Mouse (Mus musculus) adrenal gland, adult (tissue): ENCODE measurements around the gene E030018B13Rik.
A peak's percentile ranks its signal among the peaks of the same experiment; 100 is the strongest.

Experiments used
- DNase-seq, 2 experiments: peaks; one replicate each; pipeline ENCODE4 v3.0.0; 2022 to 2023; ENCODE audit warnings: low spot score in 1 of 2; ENCODE audit not compliant: inconsistent age in 2 of 2

Gene E030018B13Rik

DNA sequence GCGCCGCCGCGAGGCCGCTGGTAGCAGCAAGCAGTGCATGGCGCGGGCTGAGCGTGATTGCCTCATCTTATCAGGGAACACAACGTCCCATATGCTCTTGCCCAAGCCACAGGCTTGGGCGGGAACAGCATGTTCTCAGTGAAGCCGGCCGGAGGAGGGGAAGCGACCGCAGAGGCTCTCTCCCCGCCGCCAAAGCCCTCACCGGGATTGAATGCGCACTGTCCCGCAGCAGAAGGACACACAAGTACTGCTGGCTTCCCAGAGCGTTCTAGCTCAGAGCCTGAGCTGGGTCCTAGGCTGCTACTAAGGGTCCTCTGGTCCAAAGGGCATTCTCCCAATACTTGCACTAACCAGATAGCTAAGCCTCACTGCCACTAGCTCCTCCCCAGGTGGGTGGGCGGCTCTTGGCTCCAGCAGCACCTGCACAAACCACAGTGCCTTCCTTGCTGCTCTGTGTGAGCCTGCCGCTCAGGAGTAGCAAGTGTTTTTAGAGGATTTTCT, 19.6 kb upstream of the E030018B13Rik start:
- peak; percentile 97 for DNase-seq

DNA sequence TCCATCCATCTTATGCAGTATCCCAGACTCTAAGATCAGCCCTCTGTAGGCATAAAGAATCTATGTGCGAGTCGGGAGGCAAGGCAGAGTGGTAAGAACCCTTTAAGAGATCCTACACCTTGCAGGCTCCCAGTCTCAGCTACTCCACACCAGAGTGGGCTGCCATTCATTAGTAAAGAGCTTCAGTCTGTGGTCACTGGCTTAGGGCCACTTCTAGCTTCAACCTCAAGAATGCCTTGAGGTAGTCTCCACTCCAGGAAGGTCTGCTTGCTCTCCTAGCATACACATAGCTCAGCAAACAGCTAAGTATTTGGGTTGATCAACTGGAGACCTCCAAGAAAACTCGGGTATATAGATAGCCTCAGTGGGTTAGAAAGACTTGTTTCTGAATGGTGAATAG, 19.0 kb upstream of the E030018B13Rik start:
- DNase-seq, result no peak

DNA sequence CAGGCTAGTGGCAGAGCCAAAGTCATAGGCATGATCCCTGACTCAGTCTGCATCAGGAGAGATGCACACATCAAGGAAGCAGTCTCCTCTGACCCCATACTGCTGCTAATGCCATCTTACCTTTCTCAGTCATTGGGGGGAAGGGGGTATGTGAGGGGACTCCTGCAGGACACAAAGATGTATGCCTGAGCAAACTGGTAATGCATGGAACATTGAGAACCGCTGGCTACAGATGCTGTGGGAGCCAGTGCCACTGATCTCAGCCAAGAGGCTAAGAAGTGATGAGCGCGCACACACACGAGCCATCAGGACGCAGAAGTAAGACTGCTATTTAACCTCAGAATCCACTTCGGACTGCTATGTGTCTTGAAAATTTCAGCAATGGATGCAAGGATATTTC, 18.5 kb upstream of the E030018B13Rik start:
- peak in 1 of 2 experiments; percentile 15 for DNase-seq

DNA sequence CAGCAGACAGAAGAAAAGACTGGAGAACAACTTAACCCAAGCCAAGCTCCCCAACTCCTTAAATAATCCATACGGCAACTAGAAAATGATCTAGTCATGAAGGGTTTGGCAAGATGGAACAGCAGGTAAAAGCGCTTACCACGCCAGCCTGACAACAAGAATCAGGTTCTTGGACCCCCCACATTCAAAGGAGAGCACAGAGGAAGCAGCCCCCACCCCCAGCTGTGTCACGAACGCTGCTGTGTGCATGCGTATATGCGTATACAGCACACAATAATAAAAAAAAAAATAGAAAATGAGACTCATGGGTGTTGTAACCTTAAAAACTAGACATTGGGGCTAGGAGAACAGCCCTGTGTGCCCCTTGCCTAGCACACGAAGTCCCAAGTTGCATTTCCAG, 16.7 kb upstream of the E030018B13Rik start:
- no peak for DNase-seq

DNA sequence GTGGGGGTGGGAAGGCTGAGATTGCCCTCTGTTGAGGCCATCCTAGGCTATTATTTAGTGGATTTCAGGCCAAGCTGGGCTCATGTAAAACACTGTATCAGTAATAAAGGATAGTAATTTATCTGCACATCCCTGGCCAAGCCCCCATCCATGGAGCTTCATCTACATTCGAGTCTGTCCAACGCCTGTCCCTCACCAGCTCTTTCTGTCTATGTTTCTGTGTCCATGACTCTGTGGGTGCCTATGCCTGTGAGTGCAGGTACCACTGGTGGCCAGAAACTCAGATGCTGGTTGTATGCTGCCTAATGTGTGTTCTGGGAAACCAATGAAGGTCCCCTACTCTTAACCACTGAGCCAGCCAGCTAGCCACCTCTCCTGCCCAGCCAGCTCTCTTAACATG, 16.2 kb upstream of the E030018B13Rik start:
- DNase-seq, result no peak

DNA sequence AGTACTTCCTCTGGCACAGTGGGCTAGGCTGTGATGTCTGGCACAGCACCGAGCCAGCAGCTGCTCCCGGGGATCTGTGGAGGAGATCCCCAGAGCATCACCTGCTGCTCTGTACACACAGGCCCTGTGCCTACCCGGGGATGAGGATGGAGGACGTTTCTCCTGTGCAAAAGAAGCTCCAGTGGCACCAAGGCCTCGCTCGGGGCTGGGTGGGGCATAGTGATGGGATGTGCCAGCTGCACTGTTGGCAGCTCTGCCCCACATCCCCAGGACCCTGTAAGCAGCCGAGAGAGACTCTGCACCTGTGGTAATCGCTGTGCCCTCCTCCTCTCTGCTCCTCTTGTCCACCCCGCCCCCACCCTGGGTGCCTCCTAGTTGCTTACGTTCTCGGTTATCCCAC, 15.3 kb upstream of the E030018B13Rik start:
- DNase-seq, result no peak

DNA sequence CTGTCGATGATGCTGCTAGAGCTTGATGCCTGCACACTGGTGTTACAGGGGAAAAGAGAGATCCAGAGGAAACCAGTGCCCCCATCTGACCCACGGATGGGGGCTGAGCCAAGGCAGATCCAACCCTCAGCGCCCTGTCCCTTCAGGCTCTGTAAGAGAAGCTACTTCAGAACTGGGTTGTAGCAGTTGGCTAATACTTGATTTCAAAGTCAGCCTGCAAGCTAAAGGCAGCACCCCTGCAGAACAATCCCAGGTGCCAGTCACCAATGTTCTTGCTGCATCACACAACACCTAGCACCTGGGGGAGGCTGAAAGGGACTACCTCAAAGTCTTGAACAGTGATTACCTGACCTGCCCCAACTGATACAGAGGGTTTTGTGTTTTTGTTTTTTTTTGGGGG, 14.7 kb upstream of the E030018B13Rik start:
- no peak for DNase-seq

DNA sequence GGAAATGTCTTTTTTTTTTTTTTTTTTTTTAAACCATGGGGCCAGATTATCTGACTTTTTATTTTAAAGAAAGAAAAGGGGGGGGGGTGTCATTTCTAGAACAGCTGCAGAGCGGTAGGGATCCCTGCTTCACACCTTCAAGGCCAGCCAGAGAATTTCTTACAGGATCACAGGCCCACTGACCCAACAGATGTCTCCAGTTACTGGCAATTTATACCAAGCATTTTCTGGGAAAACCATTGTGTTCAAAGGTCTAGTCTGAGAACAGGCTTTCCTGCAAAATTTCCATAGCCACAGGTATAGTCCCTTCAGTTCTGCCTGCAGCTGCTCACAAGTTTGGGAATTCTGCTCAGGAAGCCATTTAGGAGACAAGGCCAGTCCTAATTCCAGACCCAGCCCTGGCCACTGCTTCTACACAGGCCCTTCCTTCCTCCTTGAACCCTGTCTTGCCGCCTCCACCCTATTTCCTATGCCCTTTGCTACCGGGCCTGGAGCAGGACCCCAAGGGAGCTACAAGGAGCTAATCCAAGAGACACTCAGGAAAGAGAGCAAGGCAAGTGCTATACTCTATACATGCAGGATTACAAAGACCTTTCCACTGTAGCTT, 13.9 kb upstream of the E030018B13Rik start:
- peak in 1 of 2 experiments; percentile 67 for DNase-seq

DNA sequence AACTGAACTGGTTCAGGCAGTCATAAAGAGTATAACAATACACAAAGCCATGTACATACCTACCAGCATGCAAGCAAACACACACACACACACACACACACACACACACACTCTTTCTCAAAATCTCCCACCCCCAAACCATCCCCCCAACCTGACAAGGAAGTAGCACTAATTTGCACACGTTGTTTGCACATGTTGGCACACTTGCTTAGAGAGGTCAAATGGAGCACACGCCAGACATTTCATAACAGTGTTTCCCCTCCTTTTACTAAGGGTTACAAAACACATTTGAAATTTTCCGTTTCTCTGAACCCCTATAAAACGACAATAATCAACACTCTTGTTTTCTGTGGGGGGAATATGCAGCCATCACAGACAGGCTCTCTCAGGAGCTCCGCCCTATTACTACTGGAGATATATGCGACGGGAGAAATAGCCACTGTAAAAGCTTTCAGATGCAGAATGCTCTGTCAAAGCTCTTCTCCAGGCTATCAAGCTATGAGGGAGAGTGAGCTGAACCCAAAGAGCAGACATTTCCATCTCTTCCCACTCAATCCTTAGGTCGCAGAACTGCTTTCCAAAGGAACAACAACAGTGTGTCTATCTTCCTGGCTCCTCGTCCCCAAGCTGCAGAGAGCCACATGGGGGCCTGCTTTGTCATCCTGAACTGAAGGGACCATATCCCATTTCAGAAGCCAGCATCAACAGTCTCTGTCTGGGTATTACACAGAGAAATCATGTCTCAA, 12.8 kb upstream of the E030018B13Rik start:
- no peak for DNase-seq

DNA sequence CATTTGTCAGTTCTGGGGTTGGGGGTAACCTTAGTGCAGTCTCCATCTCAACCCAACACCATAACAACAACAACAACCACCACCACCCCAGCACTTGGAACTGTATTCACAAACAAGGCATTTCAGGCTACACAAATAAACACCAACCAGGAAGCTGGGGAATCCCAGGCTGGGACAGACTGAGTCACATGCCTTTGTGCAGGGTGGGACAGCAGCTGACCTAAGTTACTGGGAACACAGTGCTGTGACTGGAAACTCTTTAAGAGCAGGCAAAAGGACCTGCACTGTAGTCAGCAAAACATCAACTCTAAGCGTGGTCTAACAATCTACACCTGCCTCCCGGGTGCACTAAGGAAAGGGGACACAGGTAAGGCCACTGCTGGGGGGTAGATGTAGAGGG, 11.5 kb upstream of the E030018B13Rik start:
- DNase-seq, result peak in 1 of 2 experiments; percentile 71

DNA sequence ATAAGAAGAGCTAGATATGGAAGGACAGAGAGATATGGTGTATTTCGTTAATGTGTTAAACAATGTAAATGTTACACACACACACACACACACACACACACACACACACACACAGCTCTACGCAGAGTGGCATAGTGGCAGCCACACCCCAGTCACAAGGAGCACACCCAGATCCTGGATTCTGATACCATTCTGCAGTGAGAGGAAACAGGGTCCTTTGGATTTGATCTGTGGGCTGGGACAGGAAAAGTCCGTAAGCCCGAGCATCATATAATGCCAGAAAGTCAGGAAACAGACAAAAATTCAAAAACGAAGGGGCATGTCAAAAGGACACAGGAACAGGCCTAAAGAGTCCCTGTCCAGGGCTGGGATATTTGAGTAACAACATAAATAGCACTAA, 11.0 kb upstream of the E030018B13Rik start:
- peak in 1 of 2 experiments; percentile 66 for DNase-seq

DNA sequence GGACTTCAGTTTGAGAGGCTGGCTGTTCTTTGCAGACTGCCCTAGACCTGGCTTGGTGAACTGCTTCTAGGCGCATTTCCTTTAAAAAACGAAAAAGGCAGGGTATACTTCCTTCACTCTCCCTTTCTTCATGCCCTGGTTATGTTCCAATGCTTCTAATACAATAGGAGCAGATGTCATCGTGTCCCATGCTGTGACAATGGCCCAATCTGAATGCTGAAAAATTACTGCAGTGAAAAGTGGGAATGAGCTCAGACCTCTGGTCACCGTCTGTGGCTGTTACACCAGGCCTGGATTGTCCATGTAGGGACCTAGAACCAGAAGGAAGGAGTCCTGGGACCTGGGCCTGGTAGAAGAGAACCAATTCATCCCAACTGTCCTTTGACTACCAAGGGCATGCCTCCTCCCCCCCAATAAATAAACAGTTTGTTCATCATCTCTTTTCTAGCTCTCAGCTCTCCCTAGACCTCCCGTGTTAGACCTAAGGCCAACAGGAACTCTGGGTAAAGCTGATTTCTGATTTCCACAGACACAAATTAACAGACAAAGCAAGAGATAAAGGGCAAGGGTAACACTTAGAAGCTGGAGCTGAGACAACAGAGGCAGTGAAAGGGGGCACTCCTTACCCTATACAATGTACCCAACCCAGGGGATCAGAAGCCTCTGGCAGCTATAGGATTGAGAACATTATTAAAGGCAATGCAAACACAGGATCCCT, 8.7 kb upstream of the E030018B13Rik start:
- DNase-seq, result peak in 1 of 2 experiments; percentile 57

DNA sequence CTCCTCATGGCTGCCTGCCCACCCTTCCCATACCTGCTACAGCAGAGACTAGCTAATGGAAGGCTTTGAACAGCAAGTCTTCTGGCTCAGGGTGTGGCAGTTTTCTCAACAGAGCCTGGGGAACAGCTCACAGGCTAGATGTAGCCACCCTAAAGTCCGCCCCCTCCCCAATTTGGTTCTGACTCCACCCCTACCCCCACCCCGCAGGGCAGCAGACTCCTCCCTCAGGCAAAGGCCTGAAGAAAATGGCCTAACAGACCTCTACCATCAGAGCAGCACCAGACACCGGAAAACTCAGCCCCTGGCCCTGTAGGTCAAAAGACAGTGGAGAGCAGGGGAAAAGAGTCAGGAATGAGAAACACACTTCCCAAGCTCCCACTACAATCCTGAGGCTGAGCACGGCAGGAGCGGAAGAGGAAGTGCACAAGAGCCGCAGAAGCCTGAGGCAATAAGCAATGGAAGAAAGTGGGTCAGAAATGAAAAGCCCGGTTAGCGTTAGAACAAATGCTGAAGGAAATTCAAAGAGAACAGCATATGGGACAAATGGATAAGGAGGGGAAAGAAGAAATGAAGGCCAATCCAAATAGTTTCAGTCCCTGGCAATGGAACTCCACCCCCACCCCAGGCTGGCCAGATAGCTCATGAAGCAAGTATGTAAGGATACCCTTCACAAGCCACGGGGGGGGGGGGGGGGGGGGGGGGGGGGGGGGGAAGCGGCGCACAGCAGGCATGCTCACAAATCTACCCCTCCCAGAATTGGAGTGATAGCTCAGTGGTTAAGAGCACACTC, 8.0 kb upstream of the E030018B13Rik start:
- DNase-seq, result peak in 1 of 2 experiments; percentile 62

DNA sequence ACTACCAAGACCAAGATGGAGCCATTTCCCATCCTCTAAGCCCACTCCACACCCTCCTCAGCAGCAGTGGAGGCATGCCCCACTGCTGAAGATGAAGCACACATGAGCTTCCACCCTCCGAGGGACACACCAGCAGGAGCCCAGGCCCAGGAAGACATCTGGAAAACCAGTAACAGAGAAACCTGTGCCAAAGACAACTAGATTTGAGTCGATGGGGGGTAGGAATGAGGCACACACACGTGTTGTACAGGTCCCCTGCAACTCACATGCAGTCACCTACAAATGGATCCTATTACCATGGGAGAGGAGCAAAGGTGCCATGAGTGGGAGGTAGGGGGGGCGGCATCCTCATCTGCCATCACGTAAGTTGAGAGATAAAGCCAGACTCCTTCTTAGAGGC, 6.4 kb upstream of the E030018B13Rik start:
- DNase-seq, result peak in 1 of 2 experiments; percentile 53

DNA sequence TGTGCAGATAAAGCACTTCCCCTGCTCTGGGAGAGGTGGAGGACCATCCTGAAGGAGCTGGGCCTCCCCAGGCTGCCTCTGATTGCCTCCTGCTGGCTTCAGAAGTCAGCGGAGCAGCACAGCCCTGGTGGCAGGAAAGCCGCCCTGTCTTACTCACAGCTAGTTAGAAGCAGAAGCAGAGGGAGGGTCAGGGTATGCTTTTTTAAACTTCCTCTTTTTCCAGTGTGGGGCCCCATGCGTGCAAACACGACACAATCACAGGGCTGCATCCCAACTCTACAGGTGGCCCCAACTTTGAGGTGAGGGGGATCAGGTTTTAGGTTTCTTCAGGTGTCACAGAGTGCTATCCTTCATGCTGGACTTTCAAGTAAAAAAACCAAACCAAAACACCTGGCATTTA, 5.7 kb upstream of the E030018B13Rik start:
- DNase-seq, result peak in 1 of 2 experiments; percentile 86

DNA sequence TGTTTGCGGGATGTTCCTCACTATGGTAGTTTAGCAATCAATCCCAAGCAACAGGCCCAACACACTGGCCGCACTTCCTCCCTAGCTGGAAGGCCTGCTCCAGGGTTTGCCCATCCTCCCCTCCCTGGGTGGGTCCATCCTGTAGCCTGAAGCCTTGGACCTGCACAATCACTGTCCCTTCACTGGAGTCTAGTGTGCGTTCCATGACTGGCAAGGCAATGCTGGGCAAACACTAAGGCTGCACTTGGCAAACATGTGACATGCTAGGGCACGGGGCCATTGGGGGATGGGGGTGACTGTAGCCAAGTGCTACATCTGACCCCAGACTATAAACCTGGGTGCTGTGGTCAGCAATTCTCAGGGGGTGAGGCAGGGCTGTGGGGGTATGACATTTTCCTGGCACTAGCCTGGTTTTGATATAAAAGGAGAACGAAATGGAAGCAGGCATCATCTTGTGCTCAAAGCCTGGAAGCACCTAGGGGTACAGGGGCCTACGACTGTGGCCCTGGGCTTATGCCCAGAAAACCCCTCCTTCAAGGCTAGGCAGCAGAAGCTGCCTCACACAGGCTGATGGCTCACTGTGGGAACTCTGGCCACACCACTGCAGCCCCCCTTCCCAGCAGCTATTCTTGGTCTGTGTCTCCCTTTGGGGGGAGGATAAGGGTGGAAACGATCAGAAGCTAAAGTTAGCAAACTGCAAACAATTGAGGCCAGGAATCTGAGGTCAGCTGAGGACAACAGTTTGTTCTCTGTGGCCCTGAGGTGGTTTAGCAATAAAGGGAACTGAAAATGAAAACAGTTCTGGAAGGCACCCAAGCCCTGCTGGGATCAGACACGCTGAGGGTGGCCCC, 5.0 kb upstream of the E030018B13Rik start:
- peak; percentile 81 to 96 for DNase-seq

DNA sequence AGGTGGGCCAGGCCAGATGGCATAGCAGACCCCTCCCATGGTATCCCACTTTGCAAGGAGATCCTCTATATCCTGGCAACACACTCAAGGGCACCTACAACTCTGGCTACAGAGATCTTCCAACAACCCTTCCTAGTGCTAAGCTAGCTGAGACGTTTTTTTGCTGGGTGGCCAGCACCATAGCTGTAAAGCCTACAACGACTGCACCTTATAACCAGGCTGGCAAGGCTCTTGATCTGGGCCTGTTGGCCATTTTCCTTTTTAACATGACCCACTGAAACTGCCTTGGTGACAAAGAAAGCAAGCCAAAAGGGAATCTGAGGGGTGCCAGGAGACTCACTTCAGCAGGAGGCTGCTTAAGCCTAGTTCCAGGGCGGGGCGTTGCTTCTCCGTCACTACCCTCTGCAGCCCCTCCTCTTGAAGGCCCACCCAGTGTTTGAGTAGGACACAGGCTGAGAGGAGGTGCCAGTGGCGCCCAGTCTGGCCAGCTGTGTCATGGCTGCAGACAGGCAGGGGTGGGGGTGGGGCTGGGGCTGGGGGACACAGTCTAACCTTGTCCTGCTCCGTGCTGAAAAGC, 4.3 kb upstream of the E030018B13Rik start:
- peak in 1 of 2 experiments; percentile 55 for DNase-seq

DNA sequence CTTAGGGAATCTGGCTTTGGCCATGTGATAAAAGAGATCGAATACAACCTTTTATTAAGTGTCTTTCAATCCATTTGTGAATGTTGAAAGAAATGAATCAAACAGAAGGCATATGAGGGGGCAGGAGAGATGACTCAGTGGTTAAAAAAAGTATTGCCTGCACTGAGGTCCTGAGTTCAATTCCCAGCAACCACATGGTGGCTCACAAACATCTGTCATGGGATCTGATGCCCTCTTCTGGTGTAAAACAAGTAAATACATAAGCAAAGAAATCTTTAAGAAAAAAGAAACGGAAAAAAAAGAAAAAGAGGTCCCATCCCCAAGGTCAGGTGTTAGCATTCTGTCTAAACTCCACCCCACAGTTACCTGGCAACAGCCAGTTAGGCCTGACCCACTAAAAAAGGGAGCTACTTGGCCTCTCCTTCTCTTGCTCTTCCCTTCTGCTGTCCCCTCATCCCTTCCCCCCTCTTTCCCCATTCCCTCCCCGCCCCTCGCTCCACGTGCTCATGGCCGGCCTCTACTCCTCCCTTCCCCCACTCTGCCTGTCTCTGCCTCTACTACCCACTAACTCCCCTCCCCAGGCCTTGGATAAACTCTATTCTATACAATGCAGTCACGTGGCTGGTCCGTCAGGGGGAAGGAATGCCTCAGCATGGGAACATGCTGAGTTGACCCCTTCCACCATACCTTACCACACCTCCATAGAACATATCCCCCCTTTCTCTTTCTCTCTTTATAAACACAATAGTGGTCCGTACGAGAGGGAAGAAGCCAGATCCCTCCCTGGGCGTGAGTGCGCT, 3.5 kb upstream of the E030018B13Rik start:
- peak in 1 of 2 experiments; percentile 51 for DNase-seq
